Mouse (Mus musculus) regulatory T cell (primary cell): ENCODE measurements at regions not wholly inside any gene's neighbourhood (a gene's known extent, or its start where the extent isn't known, plus 50 kb on each side); places are given as distances from the start of the nearest gene placed in this dataset.

ENCODE experiments used
- in situ Hi-C: fragments of 300-600 bp; cut with MboI, MseI; formaldehyde crosslinking; loops from one replicate; pipeline ENCODE4 v1.15.1; 2025; ENCODE audit warnings: high pct_unique_total_duplicates

DNA sequence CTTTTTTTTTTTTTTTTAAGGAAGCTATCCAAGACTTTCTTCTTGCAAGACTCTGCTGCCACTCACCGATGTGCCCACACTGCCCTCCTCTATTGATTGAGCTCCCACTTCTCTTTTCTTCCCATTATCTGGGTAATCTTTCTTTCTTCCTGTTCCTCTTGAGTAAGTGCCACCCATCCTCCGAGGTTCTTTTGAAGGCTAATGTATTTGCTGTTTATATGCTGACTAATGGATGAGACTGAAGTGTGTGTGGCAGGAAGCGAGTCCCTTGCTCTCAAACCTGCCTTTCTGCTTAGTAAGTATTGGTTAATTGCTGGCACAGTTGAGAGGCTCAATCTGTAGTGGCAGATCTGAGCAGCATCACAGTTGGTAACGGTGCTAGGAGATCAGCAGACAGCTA is 142.1 kb upstream of the Plxnc1 start:
- in situ Hi-C loops, result no loop called here

DNA sequence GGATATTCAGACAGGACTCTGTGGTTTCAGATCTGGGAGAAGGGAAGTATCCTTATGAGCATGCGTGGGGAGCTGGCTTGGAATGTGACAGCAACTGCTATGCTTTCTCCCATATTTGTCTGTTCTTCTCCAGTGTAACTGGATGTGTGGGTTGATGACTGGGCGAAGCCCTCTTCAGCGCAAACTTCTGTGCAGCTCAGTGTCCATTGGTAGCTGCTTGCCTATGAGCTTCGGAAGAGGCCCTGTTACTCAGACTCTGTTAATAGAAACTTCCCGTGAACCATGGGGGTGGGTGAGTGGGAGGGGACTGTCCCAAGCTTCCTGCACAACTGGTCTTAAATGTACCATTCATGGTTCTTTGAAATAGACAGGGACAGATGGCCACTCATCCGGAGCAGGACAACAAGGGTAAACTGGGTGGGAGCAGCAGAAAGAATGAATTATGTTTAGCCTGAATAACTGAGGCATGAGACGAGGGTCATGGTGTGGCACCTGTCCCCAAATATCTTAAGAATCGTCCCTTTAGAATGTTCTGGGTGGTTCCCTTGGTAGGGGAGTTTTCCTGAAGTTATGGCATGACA is 141.1 kb upstream of the Plxnc1 start:
- in situ Hi-C loops, result no loop called here

DNA sequence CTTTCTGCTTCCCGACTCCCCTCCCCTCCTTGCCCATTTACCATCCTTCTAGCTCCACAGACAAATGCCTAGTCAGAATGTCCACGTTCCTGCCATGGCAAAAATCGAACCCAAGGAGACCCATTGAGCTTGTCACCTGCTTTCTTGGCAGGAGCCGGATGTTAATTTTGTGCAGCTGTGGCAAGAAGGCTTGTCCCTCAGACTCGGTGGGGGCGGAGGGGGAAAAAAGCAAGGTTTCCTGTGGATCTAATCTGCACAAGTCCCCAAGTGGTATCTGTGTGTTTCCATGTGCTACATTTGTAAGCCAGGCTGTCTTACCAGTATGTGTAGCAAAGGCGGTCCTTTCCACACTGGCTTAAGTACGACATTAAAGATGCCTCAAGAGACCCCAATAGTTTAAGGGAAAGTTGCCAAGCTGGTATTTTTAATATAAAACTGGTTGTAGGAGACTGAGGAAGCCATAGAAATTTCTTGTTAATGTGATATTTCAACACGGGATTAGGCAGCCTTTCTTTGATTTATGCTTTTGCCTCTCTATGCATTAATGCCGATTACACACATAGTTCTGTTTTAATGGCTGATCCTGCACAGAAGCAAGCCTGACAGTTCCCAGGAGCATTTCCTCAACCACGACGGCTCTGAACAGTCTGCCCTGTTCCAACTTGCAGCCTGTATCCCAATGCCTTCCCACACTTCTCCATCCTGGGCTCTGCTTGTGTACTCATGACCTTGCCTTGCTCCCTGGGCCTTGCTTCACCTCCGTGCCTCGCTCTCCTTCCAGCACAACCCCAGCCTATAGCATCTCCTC is 138.9 kb upstream of the Plxnc1 start:
- in situ Hi-C loops, result no loop called here

DNA sequence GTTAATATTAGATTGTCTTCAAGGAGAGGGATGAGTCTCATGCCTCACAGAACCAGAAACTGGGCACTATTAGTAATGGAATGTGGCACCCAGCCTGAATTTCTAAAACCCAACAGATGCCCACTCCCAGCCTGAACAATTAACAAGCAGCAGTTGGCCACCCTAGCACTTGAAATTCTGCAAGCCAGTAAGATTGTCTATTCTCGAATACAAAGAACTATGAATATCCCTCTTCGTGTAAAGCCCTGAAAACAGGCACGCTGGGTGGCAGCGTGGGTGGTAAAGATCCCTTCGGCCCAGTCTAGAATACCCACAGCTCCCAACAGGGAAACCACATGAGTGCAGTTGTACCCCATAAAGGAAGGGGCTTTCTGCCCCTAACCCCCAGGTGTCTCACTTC is 138.0 kb upstream of the Plxnc1 start:
- in situ Hi-C loops, result no loop called here

DNA sequence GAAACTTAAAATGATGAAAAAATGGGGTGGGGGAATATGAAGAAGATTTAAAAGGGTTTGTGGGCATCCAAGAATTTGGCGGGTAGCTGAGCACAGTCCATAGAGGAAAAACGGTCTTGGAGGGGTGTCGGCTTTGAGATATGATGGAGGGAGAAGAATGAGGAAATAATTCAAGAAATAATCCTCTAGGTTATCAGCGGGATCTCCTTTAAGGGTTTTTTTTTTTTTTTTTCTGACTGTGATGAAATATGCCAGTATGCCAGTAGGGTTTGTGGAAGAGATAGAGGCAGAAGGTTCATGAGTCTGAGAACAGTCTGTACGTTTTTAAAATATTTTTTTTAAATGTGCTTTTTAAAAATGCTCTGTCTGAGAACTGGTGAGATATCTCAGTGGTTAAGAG is 135.3 kb upstream of the Plxnc1 start:
- in situ Hi-C loops, result no loop called here

DNA sequence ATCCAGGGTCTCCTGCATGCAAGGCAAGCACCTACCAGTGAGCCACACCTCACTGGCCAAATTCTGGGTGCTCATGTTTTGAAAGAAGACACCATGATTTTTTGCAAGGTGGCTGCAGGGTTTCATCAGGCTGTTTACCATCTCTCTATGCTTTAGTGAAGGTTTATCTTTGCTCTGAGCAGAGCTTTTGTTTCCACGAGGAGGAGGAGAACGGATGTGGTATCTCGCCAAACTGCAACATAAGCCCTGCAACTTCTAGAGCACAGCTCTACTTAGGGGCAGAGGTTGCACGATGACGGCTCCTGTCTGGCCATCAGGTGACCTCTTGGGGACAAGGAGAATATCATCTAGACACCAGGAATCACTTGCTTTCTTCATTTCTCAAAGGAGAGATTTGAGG is 131.8 kb upstream of the Plxnc1 start:
- in situ Hi-C loops, result no loop called here

DNA sequence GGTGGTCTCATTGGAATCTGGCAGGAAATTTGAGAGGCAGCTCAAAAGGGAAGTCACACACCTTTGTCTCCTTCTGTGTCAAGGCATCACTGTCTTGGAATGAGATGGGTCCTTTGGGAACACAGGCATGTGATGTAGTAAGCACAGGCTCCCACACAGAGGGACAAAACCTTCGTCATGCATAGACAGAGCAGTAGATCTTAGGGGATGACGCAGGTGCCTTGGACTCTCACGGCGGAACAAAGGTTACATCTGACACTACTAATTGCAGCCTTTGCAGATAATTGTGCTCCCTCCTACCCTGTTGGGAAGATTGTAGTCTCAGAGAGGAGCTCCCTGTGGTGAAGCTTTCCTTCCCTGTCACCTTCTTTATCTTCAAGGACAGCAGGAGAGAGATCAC is 131.3 kb upstream of the Plxnc1 start:
- in situ Hi-C loops, result no loop called here

DNA sequence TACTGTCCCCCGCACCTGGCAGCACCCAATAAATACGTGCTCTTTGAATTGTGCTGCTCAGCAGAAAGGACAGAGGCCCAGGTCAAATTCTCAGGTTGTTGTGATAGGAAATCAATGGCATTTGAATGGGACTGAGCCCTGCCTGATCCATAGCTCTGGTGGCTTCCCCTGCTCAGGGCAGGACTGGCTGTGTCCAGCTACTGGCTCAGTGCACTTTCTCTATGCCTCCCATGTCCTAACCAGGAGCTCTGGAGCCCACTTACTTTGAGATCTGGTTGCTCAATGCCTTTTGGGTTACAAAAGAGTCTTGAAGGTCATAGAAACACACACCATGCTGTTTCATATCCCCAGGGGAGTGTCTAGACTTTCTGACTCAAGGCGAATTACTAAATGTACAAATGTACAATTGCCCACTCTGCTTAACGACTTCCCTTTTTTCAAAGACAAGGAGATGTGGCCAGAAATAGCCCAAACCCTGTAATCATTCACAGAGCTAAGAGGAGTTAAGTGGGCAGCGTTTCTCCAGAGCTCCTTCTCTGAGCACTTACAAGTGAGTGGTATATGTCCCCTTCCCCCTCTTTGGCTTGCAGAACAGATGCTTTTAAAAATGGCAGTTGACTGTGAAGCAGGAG is 130.4 kb upstream of the Plxnc1 start:
- in situ Hi-C loops, result no loop called here

DNA sequence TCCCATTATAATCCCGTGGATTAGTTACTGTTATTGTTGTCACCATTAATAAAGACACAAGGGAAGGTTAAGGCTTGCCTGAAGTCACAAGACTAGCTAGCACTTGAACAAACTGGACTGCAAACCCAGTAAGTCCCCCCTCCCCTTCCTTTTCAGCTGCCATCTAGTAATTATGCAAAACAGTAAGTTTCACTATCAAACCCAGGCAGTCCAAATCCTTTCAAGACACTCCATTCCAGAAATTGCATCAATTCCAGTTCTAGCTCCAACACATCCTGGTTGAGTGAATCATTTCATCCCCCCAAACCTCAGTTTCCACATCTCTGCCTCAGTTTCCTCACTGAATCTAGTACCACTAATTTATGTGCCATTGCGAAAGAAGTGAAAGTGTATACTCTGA is 129.7 kb upstream of the Plxnc1 start:
- in situ Hi-C loops, result no loop called here

DNA sequence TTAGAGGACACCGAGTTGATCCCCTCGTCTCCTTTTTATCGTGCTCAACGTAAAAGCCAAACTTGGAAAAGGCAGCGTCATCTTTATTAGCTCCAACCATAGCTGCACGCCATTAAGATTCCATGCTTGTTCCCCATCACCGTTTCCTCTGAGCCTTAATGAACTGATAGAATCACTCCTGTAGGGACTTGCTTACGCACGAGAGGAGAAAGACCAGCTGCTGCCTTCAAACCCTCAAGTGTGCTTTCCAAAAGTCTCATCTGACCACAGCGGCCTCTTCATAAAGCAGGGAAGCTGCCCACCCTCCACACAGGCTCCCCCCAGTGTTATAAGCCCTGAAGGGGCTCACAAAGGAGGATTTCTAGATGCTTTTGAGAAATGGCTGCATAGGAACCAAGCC is 123.3 kb upstream of the Plxnc1 start:
- in situ Hi-C loops, result no loop called here

DNA sequence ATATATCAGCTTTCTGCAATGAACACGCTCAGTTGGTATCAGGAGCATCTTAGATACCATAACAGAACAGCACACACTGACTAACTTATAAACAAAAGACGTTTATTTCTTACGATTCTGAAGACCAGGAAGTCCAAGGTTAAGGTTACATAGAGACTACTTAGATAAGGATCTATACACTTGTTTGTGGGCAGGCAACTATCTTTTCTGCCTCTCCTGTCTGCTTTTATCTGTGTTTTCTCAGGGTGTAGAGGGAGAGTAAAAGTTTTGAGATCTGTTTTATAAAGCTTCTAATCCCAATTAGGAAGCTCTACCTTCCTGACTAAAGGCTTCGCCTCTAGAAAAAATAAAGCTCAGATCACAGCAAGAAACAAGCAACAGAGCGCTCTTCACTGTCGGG is 122.1 kb upstream of the Plxnc1 start:
- in situ Hi-C loops, result no loop called here

DNA sequence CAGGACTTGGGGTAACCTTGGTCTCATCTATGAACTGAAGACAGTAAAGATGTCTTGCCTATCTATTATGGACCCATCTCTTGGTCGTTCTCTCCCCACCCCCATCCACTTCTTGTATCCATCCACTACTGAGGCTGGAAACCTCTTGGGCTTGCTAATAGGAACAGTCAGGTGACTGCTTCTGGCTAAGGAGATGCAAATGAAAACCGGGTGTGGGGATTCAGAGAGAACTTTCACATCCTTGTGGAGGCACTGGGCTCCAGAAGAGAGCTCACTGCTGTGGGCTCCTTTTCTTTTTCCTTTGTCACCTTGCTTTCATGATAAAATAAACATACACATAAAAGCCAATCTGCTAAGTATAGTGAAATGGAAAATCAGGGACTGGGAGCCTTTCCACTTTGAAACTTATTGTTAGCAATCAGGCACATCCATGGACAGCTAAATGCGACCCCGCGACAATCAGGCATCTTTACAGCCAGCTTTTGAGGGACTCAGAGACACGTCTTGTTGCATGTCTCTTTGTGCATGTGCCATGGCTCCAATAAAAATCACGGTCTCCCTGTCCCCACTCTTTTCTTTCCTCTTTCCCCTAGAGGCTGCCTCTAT is 115.0 kb upstream of the Plxnc1 start:
- in situ Hi-C loops, result no loop called here

DNA sequence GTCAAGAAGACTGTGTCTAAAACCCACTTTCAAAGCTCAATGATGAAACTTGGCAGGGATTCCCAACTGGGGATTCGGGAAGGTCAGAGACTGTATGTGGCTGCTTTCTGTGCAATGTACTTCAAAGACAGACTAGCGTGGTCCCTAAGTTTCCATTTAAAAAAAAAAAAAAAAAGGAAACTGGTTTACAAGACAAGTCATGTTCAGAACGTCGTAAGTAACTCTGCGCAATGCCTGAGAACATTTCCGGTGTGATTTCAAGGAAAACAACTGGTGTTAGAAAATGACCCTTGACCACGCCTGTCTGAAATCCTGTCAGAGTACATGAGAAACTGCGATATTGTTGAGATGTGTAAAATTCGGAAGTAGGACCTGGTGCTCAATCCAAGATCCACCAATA is 114.4 kb upstream of the Plxnc1 start:
- in situ Hi-C loops, result no loop called here

DNA sequence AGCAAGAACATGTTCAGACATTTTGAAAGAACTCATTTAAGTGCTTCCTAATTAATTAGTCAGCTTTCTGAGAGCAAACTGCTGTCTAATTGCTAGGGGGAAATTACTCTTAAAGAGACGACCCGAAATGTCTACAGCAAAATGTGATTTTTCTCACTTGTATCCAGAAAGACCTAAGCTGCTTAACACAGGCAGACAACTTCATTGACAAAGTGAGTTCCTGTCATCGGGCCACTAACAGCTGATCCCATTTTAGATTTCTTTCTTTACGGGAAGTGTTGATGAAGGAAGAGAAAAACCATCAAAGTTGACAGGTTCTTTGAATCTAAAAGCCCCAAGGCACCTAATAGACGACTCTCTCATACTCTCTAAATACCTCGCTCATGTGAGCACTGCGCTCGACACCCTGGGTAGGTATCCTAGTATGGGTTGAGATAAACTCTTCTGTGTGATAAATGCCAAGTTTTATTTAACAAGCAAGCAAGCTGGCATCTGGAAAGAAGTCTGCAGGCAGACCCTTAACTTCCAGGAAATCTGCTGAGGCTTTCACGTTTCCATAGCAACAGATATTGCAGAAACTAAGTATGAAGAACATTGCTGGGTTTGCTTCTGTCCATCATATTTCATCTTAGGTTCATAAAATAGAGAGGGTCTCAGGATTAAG is 112.5 kb upstream of the Plxnc1 start:
- in situ Hi-C loops, result no loop called here

DNA sequence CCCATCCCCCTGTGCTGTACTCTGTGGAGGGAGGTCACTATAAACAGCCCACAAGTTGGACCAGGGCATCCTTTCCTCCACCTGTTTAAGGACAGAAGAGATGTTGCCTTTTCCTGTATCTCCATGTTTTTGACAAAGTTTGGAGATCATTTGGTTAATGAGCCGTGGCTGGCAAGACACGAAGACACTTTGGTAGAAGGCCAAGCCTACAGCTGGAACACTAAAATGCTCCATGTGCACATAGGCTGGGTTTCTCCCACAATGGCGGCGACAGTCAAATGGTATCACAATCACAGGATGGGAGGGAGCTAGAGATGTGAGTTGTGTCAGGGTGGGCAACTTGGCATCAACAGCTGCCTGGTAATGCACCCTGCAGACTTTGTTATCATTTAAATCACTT is 111.9 kb upstream of the Plxnc1 start:
- in situ Hi-C loops, result no loop called here

DNA sequence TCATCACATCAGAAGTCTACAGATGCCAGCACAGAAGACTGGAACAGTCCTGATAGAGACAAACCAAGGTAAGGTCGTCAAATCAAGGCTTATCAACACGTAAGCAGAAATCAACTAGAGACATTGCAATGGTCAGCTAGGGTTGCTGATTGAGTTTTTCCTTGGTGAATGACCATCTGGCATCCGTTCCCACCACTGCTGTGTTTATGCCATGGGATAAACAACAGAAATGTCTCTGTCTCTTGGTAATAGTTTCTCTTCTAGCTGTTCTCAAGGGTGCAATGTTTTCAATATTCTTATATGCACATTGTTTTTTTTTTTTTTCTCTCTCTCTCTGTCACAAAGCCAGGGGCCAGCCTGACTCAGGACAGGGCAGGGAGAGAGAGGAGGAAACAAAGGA is 110.2 kb upstream of the Plxnc1 start:
- in situ Hi-C loops, result no loop called here

DNA sequence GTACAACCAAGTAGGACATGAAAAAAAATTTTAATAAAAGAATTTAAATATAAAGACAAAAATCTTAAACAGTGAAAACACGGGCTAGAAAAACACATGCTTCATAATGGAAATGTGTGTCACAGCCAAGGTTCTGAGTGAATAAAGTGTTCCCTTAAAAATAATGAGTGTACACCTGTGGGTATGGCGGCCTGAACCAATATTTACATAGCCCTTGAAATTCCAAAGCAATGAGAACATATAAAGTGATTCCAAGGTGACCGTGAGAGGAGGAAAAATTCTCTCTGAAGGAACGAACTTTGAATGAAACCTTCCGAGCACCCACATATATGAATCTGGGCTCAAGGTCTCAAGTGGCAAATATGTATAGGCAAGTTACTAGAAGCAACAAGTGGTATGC is 104.2 kb upstream of the Plxnc1 start:
- in situ Hi-C loops, result no loop called here

DNA sequence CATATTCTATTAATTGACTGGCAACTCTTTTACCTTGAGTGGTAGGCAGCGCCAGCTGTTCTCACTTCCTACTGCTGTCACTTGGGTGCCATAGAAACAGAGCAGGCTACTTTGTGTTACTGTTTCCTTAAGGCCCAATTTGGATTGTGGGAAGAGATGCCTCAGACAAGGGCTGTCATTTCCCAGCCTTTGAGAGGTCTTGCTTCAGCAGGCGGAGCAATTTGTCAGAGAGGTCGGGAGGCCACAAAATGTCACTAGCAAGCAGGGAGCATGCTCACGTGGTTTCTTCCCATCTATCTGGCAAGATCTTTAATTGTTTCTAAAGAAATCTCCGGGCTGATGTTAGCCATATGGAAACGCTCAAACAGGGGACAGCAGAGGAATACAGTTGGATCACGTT is 99.3 kb upstream of the Plxnc1 start:
- in situ Hi-C loops, result no loop called here

DNA sequence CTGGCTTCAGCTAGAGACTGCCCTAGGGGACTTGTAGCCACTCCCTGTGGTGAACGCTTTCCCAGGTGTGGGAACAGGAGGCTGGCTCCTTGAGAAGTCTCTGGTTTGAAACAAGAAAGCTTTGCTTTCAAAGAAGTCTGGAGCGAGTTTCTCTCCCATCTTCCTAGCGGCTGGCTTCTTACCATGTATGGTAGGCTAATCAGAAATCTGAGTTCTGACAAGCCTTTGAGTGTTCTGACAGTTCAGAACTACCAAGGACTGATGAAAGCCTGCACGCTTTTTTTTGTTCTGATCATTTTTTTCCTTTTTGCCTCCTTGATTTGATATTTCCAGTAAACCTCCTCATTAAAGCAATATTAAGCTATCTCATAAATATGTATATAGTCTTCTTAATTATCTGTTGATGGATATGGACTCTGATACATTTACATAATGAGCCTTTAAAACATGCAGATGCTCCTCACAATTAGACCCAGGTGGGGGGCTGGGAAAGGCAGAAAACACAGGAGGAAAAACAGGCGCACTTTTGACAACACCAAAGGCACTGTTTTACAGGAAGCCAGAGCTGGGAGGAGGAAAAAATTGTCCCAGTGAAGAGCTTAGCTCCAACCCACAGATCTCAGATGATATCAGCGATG is 95.7 kb upstream of the Plxnc1 start:
- in situ Hi-C loops, result no loop called here

DNA sequence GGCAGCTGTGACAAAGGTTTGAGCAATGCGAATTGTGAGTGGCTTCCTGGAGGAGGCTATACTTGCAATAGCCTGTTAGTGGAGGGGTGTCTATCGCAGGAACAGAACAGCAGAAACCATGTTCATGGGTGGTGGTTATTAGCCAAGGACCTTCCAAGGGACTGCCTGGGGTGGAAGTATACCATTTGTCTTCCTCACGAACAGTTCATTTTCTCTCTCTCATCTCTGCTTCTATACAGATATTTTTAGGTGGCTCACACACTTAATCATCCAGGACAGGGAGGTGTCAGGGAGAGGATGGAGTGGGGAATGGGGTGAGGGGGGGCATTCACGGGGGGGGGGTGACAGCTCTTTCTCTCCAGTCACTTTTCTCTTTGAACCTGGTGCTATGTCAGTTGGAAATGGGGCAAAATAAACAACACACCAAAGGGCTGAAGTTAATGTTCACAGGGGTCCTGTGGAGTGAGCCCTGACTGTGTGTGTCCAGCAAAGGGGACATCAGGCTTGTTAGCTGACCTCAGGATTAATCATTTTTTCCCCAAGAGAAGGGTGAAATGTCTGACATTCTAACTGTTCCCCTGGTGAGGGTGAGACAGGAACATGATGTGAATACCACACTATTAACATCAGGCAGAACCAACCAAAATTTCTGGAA is 91.5 kb upstream of the Plxnc1 start:
- in situ Hi-C loops, result no loop called here

DNA sequence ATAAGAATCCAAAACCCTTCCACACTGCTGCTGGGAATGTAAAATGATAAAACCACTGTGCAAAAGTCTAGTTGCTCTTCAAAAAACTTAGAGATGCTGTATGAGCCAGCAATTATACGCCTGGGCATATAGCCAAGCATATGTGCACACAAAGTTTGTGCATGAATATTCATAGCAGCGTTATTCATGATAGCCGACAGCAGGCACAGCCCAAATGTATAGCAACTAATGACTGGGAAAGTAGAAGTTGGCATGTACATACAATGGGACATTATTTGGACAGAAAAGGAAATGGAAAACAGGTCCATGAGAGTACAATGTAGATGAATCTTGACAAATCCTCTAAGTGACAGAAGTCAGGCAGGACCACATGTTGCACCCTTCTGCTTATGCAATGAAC is 90.7 kb upstream of the Plxnc1 start:
- in situ Hi-C loops, result no loop called here
